Mouse (Mus musculus) frontal cortex, adult 2 months (tissue): ENCODE measurements around the gene Fam104a. TPM values are rescaled to one million over a fixed set of nuclear protein-coding genes. Genes with fewer than 3 reads are reported as not detected.

ENCODE experiments used
- DNase-seq, 2 experiments: peaks; one replicate each; pipeline ENCODE4 v3.0.0; 2022; ENCODE audit warnings: low spot score in 1 of 2; ENCODE audit errors: extremely low spot score in 1 of 2
- polyA plus RNA-seq: library from polyadenylated mRNA; depleted of rRNA; stranded (reverse); fragments of >200 nt; gene quantifications from 2 replicates; pipeline ENCODE4 v1.2.3, GENCODE M21; 2012

Gene Fam104a
- polyA plus RNA-seq, 1 experiment, result 27.9 TPM

DNA sequence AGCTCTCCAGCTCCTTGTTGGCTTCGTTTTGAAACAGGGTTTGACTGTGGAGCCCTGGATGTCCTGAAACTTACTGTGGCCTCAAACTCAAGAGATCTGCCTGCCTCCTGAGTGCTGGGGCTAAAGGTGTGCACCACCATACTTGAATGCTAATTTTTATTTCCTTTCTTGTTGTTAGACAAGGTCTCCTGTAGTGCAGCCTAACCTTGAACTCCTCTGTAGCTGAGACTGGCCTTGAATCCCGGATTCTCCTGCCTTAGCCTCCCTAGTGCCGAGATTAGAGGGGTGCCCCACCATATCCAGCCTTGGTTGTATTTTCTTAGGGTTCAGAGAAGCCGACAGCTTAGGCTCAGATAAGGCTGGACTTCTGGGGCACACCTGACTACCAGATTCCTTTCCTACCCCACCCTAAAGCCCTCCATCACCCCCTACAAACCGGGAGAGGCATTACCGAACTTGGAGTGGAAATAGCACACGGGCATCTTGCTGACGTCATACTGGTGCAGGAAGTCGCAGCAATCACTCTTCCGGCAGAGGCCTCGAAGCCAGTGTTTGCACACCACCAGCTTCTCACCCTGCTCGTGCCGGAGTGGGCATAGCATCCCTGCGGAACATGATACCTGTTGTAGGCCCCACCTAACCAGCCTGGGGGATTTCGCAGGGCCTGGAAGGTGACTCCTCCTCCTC is 22.2 kb upstream of the Fam104a start:
- no peak for DNase-seq

DNA sequence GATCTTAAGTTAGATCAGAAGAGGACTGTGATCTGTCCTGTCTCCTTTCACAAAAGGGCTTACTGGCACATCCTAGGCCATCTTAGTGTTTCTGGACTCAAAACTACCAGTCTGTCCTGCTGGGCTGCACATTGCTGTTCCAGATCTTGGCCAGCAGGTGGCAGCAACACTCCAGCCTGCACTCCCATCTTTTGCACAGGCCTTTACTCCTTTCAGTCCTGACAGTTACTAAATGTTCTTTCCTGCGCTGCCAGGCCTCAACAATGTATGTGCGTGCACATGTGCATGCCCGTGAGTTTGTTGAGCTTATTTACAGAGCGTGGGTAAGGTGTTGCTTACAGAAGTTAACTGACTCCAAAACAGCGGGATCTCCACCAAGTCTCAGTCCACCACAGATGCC is 19.8 kb upstream of the Fam104a start:
- DNase-seq, result peak; percentile 77 to 88

DNA sequence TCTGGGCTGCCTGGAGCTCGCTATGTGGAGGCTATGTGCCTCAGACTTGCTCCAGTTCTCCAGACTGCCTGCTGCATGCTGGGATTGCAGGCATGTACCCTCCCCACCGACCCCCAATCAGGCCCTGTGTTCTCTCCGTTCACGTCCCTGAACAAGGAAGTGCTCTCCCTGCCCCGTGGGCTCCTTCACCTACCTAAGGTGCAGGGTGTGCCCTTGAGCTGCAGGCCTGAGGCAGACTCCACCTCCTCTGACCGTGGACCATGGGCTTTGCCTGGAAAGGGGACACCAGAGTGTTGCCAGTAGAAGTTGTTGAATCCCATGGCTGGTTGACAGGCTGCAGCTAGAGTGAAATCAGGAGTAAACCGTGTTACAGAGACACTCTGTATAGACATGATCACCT is 15.7 kb upstream of the Fam104a start:
- no peak for DNase-seq

DNA sequence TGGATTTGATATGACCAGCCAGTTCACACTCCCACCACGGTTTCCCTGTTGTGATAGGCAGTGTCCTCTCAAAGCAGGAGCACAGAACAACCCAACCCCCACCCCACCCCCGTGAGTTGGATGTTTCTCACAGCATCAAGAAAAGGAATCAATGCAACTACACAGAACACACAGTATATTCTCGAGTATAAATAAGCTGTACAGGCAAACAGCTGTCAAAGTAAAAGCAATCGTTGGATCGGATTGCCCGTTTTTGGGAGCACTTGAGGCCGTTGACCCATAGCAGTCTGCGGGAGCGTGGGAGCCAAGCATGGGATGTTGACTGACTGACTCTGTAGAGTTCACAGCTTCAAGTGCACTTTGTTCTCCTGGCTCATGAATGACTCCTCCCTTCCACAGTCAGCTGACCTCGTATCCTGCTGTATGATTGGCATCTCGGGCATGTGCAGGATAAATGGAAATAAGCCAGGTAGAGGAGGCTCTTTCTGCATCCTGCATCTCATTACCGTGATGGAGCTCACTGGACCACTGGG is 14.1 kb upstream of the Fam104a start:
- DNase-seq, result no peak

DNA sequence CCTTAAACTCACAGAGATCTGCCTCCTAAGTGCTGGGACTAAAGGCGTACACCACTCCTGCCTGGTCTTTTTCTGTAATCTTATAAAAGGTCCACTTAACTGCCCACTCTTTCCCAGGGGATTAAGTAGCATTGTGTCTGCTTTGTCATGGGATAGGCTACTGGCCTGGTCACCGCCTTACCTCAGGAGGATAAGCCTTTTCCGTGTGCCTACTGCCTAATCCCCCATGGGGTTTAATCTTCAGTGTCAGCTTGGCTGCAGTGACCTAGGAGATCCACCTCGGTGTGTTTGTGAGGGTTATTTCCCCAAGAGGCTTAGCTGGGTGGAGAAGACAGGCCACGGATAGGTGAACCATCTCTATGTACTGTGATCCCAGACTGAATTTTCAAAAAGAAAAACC is 13.6 kb upstream of the Fam104a start:
- DNase-seq, result no peak

DNA sequence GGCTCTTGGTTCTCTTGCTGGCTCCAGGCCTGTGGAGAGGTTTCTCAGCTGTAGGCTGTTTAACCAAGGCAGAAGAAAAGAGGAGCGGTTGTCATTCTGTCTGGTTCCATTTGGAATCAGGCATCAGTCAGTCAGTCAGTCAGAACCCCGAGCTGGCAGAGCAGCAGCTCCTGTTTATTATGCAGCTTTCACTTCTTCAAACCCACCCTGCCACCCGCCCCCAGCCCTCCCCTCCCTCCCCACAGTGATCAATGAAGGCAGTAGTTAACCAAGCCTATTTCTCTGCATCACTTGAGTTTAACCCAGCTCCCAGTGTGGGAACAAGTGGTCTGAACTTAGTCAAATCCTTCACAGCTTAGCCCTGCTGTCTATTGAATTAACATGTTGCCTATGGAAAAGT is 7.9 kb upstream of the Fam104a start:
- DNase-seq, result no peak

DNA sequence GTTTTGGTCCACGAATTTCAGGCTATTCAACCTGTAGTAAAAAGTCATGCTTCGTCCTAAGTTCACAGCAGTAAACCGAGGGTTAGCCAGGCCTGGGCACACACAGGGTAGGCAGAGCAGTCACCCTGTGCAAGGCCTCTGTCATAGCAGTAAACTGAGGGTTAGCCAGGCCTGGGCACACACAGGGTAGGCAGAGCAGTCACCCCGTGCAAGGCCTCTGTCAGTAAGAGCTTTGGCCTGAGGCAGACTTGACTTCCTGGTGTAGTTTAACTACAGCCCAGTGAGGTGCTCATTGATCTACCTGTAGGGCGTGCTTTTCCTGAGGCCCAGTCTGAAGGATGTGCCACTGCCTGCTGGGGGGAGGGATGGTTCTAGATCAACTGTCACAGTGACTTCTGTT is 7.4 kb upstream of the Fam104a start:
- DNase-seq, result no peak

DNA sequence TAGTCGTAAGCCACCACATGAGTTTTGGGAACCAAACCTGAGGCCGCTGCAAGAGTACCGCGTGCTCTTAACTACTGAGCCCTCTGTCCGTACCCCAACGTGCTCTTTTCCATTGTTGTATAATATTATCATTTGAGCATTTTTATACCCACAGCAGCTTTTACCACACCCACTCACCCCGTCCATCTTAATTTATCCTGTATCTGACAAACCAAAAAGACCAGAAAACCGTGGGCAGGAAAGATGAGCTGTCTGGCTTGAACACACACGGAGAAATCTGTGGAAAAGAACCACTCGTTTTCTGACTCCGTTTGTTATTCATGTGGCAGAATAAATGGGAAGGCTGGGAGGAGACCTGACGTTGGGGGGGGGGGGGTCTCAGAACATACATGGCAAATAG is 6.6 kb upstream of the Fam104a start:
- DNase-seq, result peak in 1 of 2 experiments; percentile 60

DNA sequence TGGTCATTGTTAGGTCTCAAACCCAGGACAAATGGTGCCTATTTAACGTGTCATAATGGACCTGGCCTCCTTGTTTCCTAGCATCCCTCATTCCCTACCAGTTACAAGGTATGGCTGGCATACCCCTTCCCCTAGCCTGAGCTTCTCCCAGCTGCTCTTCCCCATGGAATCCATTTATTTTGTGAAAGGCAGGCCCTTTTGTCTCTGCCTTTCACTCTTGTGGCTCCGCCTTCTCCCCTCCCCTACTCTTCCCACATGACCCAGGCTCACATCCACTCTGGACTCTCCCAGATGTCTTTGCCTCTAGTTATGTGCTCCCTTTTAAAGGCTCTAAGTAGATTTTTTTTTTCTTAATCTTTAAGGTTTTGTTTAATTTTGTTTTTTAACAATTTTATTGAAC is 3.1 kb upstream of the Fam104a start:
- no peak for DNase-seq

DNA sequence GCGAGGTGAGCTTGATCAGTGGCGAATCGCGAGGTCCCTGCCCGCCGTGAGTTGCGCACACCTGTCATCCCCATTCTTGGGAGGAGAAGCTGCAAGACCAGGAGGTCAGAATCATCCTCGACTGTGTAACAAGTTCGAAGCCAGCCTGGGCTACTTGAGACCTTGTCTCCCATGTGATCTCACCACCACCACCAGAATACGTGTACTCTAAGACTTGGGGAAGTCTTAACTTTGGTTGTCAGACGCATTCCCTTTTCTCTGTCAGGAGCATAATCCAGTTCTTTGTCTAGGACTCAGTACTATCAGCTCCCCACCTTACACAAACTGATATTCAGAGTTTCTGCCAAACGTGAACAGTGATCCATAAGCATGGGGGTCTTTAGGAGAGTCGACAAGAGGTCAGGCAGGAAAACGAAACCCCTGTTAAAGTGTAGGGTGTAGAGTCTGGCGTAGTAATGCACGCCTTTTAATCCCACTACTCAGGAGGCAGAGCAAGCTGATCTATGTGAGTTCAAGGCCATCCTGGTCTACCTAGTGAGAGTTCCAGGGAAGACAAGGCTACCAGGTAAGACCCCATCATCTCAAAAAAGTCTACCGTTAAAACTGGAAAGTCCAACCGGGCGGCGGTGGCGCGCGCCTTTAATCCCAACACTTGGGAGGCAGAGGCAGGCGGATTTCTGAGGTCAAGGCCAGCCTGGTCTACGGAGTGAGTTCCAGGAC is 912 bp upstream of the Fam104a start:
- no peak for DNase-seq

DNA sequence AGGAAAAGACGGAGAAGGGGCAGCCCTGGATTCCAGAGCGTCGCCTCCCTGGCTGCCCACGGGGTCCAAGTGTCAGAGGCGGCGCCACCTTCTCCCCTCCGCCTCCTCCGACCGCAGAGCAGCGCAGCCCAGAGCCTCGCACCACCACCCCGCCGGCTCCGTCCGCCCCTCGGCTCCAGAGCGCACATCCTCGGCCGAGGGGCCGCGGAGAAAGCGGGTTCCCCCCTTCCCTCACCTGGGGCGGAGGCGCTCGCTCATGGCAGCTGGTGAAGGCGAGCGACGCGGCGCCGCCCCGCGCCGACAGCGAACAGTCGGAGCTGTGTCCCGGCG is 363 bp downstream of the Fam104a start:
- DNase-seq, result no peak

DNA sequence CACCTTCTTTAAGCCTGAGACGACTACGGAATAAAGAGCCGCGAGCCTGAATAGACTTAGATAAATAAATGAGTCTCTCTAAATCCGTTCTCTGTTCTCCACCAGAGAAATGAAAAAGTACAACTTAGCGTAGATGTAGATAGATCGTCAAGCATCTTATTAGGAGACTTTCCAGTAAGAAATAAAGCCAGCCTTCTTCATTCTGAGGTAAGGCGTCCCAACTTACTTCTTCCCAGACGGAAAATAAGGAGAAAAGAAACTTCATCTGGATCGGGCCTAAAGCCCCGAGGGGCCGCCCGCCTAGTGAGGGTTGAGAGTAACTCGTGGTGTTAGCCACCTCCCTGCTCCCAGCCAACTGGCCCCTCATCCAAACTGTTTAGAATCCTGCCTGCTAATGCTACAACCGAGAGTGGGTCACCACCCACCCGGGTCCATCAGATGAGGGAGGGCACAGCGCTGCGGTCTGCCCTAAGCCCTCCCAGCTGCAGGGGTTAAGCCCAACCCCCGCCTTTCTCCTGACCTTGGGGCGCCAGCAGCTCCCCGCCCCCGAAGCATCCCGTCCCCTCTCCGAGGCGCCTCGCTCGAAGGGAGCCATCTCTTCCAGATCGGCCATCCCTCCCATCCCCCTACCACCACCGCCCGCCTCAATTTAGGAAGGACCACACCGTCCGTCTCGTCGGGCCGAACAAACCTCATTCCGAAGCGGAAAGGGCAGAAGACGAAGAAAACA is 893 bp downstream of the Fam104a start:
- DNase-seq, result no peak

DNA sequence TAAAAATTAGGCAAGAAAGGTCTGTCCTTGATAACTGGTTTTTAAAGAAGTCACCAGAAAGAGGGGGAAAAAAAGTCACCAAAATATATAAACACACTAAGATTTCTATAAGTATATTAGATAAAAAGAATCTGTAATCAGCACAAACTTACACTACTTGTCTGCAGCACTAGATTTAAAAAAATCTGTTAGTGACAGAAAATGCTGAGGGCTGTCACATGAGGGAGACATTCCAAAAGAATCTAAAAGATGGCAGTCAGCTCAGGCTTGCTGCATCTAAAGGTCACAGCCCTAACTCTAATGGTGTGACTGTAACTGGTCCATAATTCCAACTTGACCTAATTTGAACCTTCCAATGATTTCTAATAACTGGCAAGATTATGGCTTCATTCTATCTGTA is 2.0 kb downstream of the Fam104a start:
- no peak for DNase-seq

DNA sequence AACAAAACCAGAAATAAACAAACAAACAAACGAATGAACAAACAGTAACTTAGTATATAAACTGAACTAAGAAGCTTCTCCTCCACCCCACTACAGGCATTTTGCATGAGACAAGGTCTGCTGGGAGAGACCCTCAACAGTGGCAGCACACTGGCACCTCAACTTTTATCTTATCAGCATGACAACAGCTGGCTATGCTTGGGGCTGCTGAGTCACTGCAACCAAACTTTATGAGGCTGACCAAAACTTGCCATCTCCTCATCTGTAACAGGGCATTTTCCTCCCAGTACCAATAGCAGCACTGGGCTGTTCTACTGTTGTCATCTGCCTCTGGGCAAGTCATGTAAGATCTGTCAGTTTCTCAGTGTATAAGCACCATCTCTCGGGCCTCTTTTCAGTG is 3.0 kb downstream of the Fam104a start:
- DNase-seq, result no peak

DNA sequence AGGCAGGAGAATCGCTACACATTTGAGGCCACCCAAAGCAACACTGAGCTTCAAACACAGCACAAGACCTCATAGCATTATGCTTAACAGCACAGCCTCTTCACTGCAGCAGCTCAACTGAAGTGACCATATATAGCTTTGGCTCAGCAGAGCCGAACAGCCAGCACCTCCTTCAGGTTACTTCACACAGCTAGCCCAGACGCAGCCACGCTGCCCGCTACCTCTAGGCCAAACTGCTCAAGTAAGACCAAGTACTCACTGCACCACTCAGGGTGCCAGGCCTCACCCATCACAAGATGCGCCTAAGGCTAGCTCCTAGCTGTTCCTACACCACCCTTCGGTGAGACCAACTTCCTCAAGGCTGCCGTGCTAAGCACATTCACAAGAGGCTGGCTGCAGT is 5.6 kb downstream of the Fam104a start:
- DNase-seq, result no peak

DNA sequence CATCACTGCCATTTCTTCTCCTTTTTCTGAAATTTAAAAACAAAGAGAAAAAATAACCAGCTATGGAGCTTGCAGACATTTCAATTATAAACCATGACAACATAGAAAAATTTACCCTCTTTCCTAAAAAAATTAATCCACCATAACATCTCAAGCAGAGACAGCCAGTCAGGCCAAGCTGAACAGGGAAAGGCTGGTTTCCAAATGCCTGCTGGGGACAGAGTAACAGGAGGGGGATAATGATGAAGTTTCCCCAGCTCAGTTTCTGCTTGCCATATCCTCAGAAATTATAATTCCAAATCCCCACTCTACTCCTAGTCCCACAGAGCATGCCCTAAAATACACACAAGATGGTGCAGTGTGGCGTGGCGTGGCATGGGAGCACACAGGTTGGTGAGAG is 6.6 kb downstream of the Fam104a start:
- DNase-seq, result no peak

DNA sequence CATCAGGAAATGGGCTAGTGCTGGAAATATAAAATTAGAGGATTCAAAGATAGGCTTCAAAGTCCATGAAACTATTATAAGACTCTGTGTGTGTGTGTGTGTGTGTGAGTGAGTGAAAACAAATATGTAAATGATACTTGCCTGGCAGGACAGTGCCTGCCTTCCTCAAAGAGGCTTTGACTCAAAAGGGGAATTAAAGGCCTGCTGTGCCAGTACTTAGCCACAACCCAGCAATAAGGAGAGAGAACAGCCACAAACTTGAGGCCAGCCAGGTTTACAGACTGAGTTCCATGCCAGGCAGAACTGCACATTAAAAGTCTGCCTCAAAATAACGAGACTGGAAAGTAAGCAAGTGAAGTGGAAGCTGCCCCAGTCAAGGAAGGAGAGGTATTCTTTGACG is 7.1 kb downstream of the Fam104a start:
- DNase-seq, result no peak

DNA sequence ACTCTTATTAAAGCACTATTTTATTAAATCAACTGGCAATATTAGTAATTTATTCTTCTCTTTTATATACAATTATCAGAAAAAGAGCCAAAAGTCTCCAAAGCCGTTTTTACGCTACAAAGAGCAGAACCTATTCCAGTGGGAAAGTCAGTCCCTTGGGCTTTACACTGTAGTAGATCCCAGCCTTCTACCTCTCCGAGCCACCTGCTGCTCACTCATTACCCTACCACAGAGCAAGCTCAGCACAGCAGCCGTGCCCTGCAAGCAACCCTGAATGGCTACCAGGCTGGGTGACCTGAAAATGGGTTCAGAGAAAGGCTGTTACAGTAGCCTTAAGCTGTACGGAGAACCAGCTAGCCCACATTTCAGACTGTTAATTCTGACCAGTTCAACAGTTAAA is 9.4 kb downstream of the Fam104a start:
- DNase-seq, result no peak

DNA sequence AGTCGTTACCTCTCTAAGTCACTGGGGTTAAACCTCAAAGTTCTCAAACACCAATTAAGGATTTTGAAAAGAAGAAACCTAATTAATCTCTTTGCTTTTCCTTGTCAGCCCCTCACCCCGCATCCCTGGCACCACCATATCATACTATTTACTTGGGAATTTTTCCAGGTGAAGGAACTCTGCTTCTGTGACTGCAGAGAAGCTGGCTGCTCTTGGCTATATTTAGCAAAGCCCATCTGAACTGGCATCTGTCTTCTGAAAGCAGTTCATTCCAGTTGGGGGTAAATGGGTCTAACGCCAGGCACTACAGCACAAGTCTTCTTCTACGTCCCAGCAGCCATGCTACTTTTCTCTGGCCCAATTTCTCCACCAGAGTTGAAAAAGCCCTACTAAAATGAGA is 10.3 kb downstream of the Fam104a start:
- peak in 1 of 2 experiments; percentile 51 for DNase-seq

DNA sequence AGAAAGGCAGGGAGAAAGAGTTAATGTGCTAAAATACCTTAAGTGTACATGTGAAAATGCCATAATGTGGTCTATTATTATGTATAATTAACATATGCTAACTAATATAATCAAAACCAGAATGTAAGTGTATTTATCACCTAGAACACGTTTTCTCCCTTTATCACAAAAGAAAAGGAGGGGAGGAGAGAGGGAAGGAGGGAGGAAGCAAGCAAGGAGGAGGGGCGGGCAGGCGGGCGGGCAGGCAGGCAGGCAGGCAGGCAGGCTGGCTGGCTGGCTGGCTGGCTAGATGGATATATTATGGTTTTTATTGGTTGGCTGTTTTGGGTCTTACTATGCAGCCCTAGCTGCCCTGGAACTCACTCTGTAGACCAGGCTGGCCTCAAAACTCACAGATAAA is 14.2 kb downstream of the Fam104a start:
- no peak for DNase-seq

DNA sequence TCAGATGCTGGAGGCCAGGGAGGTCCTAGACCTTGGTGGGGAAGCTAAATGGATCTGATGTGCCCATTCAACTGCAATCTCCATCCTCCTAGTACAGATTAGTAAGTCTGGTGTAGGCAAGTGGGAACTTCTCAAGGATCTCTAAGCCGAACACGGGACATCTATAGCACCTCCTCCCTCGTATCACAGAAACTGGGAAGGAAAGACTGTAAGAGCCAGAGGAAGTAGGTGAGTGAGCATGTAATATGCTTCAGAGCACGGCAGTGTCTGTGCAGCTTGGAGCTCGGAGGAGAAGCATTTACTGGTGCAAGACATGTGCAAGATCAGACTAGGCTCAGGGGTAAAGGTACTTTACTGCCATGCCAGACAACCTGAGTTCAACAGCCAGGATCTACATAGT is 15.1 kb downstream of the Fam104a start:
- DNase-seq, result no peak

DNA sequence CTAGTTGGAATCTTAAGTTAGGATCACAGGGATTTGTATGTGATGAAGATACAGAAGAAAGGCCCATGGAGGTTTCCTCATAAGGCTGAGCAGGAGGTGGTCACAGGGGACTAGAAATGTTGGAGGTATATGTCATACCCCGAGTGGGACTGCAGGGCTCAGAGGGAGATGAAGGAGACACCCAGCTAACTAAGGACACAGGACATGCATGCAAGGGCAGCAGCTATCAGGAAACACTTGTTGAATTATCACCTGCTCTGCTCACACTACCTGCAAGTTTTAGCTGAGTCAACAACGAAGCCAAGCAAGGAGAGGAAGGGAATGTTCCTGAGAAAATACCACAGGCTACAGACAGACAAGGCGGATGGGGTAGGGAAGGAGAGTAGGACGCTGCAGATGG is 16.3 kb downstream of the Fam104a start:
- DNase-seq, result no peak
